Mouse (Mus musculus): ENCODE data around the gene Cyth2. TPM values are rescaled to one million over a fixed set of nuclear protein-coding genes. Genes with fewer than 3 reads are reported as not detected.

Gene Cyth2
- total and polyA plus RNA-seq, 3 experiments, result 25.6 to 59.4 (median 59.1) TPM

GRCm38 (mm10) chr7:45808471-45808870, 5.9 kb downstream of the Cyth2 start:
- H3K4me1 ChIP-seq (ENCODE audit: control insufficient read depth in 1 of 2, insufficient read depth in 2 of 2), result peaks cover 3 to 16% of the 10 kb centered on the region in 2 experiments; a peak in 3 of 4 replicates
- no peak for DNase-seq (ENCODE audit: extremely low read depth)
- dilution Hi-C loops (cut with MboI; ENCODE audit: extremely low pct_ligation_motif_present, extremely low pct_unique_long_range_greater_than_20kb, low sequenced_read_pairs), result no loop called here
- H3K4me2 ChIP-seq (ENCODE audit: insufficient read depth, low read depth, poor library complexity, severe bottlenecking), result no peak overlapping the region
- H3K79me2 ChIP-seq (replicated peaks; ENCODE audit: control insufficient read depth, extremely low read depth, insufficient read depth, poor library complexity, severe bottlenecking), result peaks cover 11% of the 10 kb centered on the region
- H3K27me3 ChIP-seq (replicated peaks), result no peaks in the 10 kb centered on the region
- in situ Hi-C loops (cut with MboI; ENCODE audit: low pct_ligation_motif_present, low pct_unique_long_range_greater_than_20kb, low sequenced_read_pairs), result no loop called here
- H3K4me3 ChIP-seq (replicated peaks in 1 of 3; ENCODE audit: low read depth in 2 of 3, low read length in 2 of 3, poor library complexity in 1 of 3), result no peak overlapping the region
- H3K36me3 ChIP-seq (replicated peaks in 1 of 2; ENCODE audit: control insufficient read depth in 1 of 2, insufficient read depth in 1 of 2, low read length in 1 of 2), result peaks cover 59 to 72% of the 10 kb centered on the region in 2 experiments
- H3K9ac ChIP-seq (ENCODE audit: insufficient read depth, low read depth), result no peak overlapping the region
- no peak overlapping the region for H3K27ac ChIP-seq (ENCODE audit: insufficient read depth, low read depth)
- TF ChIP-seq MEF2A (IDR thresholded peaks at IDR 0.05; ENCODE audit: borderline replicate concordance, low read depth, low read length) (no peak), POLR2AphosphoS2 (IDR thresholded peaks at IDR 0.05; ENCODE audit: low read depth, low read length) (no peak), ZC3H11A (IDR thresholded peaks at IDR 0.05; ENCODE audit: low read depth, low read length) (no peak), NELFE (IDR thresholded peaks at IDR 0.05; ENCODE audit: low read depth, low read length) (no peak), IRF4 (IDR thresholded peaks at IDR 0.05; ENCODE audit: low read depth, low read length) (no peak), MAFK (IDR thresholded peaks at IDR 0.05; ENCODE audit: insufficient replicate concordance, low read length) (no peak), CHD2 (IDR thresholded peaks at IDR 0.05; ENCODE audit: low read length) (no peak), RCOR1 (conservative IDR thresholded peaks at IDR 0.05; ENCODE audit: low read depth, low read length) (no peak), BHLHE40 (IDR thresholded peaks at IDR 0.05; ENCODE audit: low read depth, low read length) (no peak)
- no peaks in the 10 kb centered on the region for H3K9me3 ChIP-seq (replicated peaks; ENCODE audit: low read length)

DNA sequence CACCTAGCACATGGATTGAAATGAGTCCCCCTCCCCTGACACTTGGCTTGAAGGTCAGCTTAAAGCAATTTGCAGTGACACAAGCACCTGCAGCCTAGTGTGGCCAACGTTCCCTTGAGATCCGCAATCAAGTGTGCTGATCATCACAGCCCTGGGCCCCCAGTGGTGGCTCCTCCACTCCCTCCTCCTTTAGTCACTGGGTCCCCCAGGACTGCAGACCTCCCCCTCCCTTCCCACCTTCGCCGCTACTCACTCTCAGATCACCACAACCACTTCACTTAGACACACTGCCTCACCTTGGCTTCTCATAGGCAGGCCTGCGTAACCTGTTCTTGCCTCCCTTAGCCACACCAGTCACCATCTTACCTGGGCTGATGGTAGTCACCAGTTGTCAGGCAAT, 8.4 kb downstream of the Cyth2 start:
- H3K9me3 ChIP-seq (replicated peaks; ENCODE audit: low read length), result no peaks in the 10 kb centered on the region
- no peak overlapping the region for H3K27ac ChIP-seq (ENCODE audit: insufficient read depth, low read depth)
- no peak for TF ChIP-seq JUN (IDR thresholded peaks at IDR 0.05; ENCODE audit: insufficient read depth, low read depth, low read length)
- TF ChIP-seq CTCF (conservative IDR thresholded peaks at IDR 0.05 in 1 of 2, IDR thresholded peaks at IDR 0.05 in 1 of 2; ENCODE audit: low read depth in 2 of 2, low read length in 2 of 2), result no peak
- no peak for TF ChIP-seq TBP (conservative IDR thresholded peaks at IDR 0.05; ENCODE audit: low read depth, low read length)
- no peak for TF ChIP-seq POLR2A (IDR thresholded peaks at IDR 0.05; ENCODE audit: low read depth, low read length)
- no peaks in the 10 kb centered on the region for H3K27me3 ChIP-seq (replicated peaks)
- dilution Hi-C loops (cut with MboI; ENCODE audit: extremely low pct_ligation_motif_present, extremely low pct_unique_long_range_greater_than_20kb, low sequenced_read_pairs) (no loop called here), in situ Hi-C loops (cut with MboI; ENCODE audit: low pct_ligation_motif_present, low pct_unique_long_range_greater_than_20kb, low sequenced_read_pairs) (no loop called here)
- no peak overlapping the region for H3K9ac ChIP-seq (ENCODE audit: insufficient read depth, low read depth)
- peaks cover 0 to 3% of the 10 kb centered on the region in 2 experiments; a peak in 2 of 4 replicates for H3K4me1 ChIP-seq (ENCODE audit: control insufficient read depth in 1 of 2, insufficient read depth in 2 of 2)
- no peaks in the 10 kb centered on the region for H3K79me2 ChIP-seq (replicated peaks; ENCODE audit: control insufficient read depth, extremely low read depth, insufficient read depth, poor library complexity, severe bottlenecking)
- H3K36me3 ChIP-seq (replicated peaks in 1 of 2; ENCODE audit: control insufficient read depth in 1 of 2, insufficient read depth in 1 of 2, low read length in 1 of 2), result peaks cover 40 to 52% of the 10 kb centered on the region in 2 experiments
- no peak overlapping the region for H3K4me2 ChIP-seq (ENCODE audit: insufficient read depth, low read depth, poor library complexity, severe bottlenecking)
- DNase-seq (ENCODE audit: extremely low read depth), result no peak
- no peak overlapping the region for H3K4me3 ChIP-seq (replicated peaks in 1 of 3; ENCODE audit: low read depth in 2 of 3, low read length in 2 of 3, poor library complexity in 1 of 3)

- H3K36me3 ChIP-seq (replicated peaks in 1 of 2; ENCODE audit: control insufficient read depth in 1 of 2, insufficient read depth in 1 of 2, low read length in 1 of 2), result peaks cover 6 to 18% of the 10 kb centered on the region in 2 experiments
- H3K27ac ChIP-seq (ENCODE audit: insufficient read depth, low read depth), result no peak overlapping the region
- H3K4me3 ChIP-seq (replicated peaks in 1 of 3; ENCODE audit: low read depth in 2 of 3, low read length in 2 of 3, poor library complexity in 1 of 3), result no peak overlapping the region
- H3K9me3 ChIP-seq (replicated peaks; ENCODE audit: low read length), result no peaks in the 10 kb centered on the region
- H3K9ac ChIP-seq (ENCODE audit: insufficient read depth, low read depth), result no peak overlapping the region
- TF ChIP-seq UBTF (IDR thresholded peaks at IDR 0.05; ENCODE audit: low read depth, low read length) (no peak), TCF12 (IDR thresholded peaks at IDR 0.05; ENCODE audit: low read depth, low read length) (no peak), MYC (IDR thresholded peaks at IDR 0.05; ENCODE audit: low read depth, low read length) (no peak), MXI1 (IDR thresholded peaks at IDR 0.05; ENCODE audit: low read depth, low read length) (no peak), SMC3 (IDR thresholded peaks at IDR 0.05; ENCODE audit: low read depth, low read length) (no peak), IRF4 (IDR thresholded peaks at IDR 0.05; ENCODE audit: low read depth, low read length) (no peak), MAX (IDR thresholded peaks at IDR 0.05; ENCODE audit: low read length) (no peak), CTCF (conservative IDR thresholded peaks at IDR 0.05 in 1 of 2, IDR thresholded peaks at IDR 0.05 in 1 of 2; ENCODE audit: low read depth in 2 of 2, low read length in 2 of 2) (no peak), NRF1 (IDR thresholded peaks at IDR 0.05; ENCODE audit: low read depth, low read length) (no peak), USF1 (IDR thresholded peaks at IDR 0.05; ENCODE audit: low read depth, low read length) (no peak), NELFE (IDR thresholded peaks at IDR 0.05; ENCODE audit: low read depth, low read length) (no peak), ELF1 (IDR thresholded peaks at IDR 0.05; ENCODE audit: low read depth, low read length) (no peak), MAZ (IDR thresholded peaks at IDR 0.05; ENCODE audit: low read depth, low read length) (no peak), ETS1 (conservative IDR thresholded peaks at IDR 0.05; ENCODE audit: low read depth, low read length) (no peak), SIN3A (IDR thresholded peaks at IDR 0.05; ENCODE audit: low read length) (no peak)
- H3K27me3 ChIP-seq (replicated peaks), result peaks cover 13% of the 10 kb centered on the region
- H3K79me2 ChIP-seq (replicated peaks; ENCODE audit: control insufficient read depth, extremely low read depth, insufficient read depth, poor library complexity, severe bottlenecking), result no peaks in the 10 kb centered on the region
- dilution Hi-C loops (cut with MboI; ENCODE audit: extremely low pct_ligation_motif_present, extremely low pct_unique_long_range_greater_than_20kb, low sequenced_read_pairs), result no loop called here
- H3K4me2 ChIP-seq (ENCODE audit: insufficient read depth, low read depth, poor library complexity, severe bottlenecking), result no peak overlapping the region
- H3K4me1 ChIP-seq (ENCODE audit: control insufficient read depth in 1 of 2, insufficient read depth in 2 of 2), result peaks cover 5 to 9% of the 10 kb centered on the region in 2 experiments
- no peak for DNase-seq (ENCODE audit: extremely low read depth)
- in situ Hi-C loops (cut with MboI; ENCODE audit: low pct_ligation_motif_present, low pct_unique_long_range_greater_than_20kb, low sequenced_read_pairs), result loop anchor here (5.0 kb wide), 1 partner anchor 60 kb away; no protein-coding TSS in a partner anchor
These were observed 11.8 kb downstream of the Cyth2 start for GRCm38 (mm10) chr7:45802551-45802950.

Data from CH12.LX (cell line).